In the genomic region with DNA sequence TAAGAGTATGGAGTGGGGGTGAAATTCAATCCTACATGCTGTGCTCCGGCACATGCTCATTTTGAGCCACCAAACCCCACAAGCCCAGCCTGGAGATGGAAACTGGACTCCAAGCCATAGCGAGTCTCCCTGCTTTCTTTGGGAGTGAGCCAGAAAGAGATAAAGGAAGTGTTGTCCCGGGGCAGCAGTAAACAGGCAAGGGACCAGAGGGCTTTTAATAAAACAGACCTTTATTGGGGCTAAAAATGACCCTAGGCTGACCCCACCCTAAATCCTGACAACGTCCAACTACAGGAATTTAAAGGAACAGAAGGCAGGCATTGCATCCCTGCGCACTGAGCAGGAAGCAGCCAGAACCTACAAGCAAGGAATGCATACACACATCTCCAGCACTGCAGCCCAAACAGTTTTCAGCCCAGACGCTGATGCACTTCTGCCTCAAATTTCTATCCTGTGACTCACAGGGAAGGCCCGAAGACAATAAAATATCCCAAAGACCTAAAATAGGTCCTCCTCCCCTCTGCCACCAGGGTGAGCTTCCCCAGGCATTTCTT, we compare ENCODE assay signal across 8 mouse cellular contexts.
DNase-seq lines count a peak whose midpoint lies in the region; ATAC-seq and TF ChIP-seq lines count a peak whose summit lies in the region.

No protein-coding gene starts in this region.

- no peak overlapping the region for H3K4me2 ChIP-seq in embryonic facial prominence, embryonic 13.5 days
- peak overlapping the region; percentile 86 for H3K4me2 ChIP-seq in myocyte (ENCODE audit: low read depth)

- H3ac ChIP-seq in myocyte (ENCODE audit: control insufficient read depth, insufficient read length) = no peak overlapping the region

- no peaks in the 10 kb centered on the region for H3K9me3 ChIP-seq in embryonic facial prominence, embryonic 13.5 days

- DNase-seq in lung, postnatal 10 days = peak; percentile 31
- no peak for DNase-seq in lung, adult 18-20 months
- DNase-seq in heart, postnatal 4 days = peak; percentile 26
- no peak for DNase-seq in spleen, adult 18-20 months
- no peak for DNase-seq in gastrocnemius, postnatal 25 days
- no peak for DNase-seq in thymus, adult 2 months

- H3K27me3 ChIP-seq in embryonic facial prominence, embryonic 13.5 days = no peaks in the 10 kb centered on the region
- H3K27me3 ChIP-seq in myocyte (ENCODE audit: control insufficient read depth, insufficient read depth, insufficient read length) = no peaks in the 10 kb centered on the region
- no peaks in the 10 kb centered on the region for H3K27me3 ChIP-seq in thymus, adult 2 months (ENCODE audit: control insufficient read depth, insufficient read depth, low read length)

- peak overlapping the region; percentile 35; the same call in 1 of the 2 replicates for H3K27ac ChIP-seq in embryonic facial prominence, embryonic 13.5 days
- no peak overlapping the region for H3K27ac ChIP-seq in thymus, adult 2 months (ENCODE audit: control insufficient read depth, insufficient read depth, low read length)

- H3K9ac ChIP-seq in embryonic facial prominence, embryonic 13.5 days = no peak overlapping the region

- 0 out of 2 replicates have a peak, but pooled peaks have one; percentile 15 for ATAC-seq in embryonic facial prominence, embryonic 13.5 days (ENCODE audit: insufficient number of reproducible peaks, insufficient read depth, low FRiP score, low TSS enrichment, low read depth)

- no peak for TF ChIP-seq CTCF in thymus, adult 2 months (IDR thresholded peaks at IDR 0.05; ENCODE audit: borderline replicate concordance, control insufficient read depth, extremely low read depth, insufficient read depth, low read length, poor library complexity)

- no peaks in the 10 kb centered on the region for H3K36me3 ChIP-seq in embryonic facial prominence, embryonic 13.5 days
- no peaks in the 10 kb centered on the region for H3K36me3 ChIP-seq in myocyte (ENCODE audit: control insufficient read depth, insufficient read depth)
- no peaks in the 10 kb centered on the region for H3K36me3 ChIP-seq in thymus, adult 2 months (ENCODE audit: control insufficient read depth, insufficient read depth, low read length)

- no peaks in the 10 kb centered on the region for H3K79me2 ChIP-seq in myocyte (ENCODE audit: control insufficient read depth, insufficient read depth)

- WGBS in embryonic facial prominence, embryonic 13.5 days = 15% methylated on average over 7 of the region's 7 CpGs
- WGBS in thymus, adult 2 months = 87% methylated on average over 7 of the region's 7 CpGs

- no peak overlapping the region for H3K4me3 ChIP-seq in embryonic facial prominence, embryonic 13.5 days
- H3K4me3 ChIP-seq in myocyte = peak overlapping the region; percentile 6
- no peak overlapping the region for H3K4me3 ChIP-seq in thymus, adult 2 months (ENCODE audit: control insufficient read depth, insufficient read depth, low read length)

- H3K4me1 ChIP-seq in embryonic facial prominence, embryonic 13.5 days = peaks cover 18% of the 10 kb centered on the region
- no peaks in the 10 kb centered on the region for H3K4me1 ChIP-seq in thymus, adult 2 months (replicated peaks; ENCODE audit: control insufficient read depth, insufficient read depth, low read length)

- no peak for TF ChIP-seq POLR2A in myocyte (IDR thresholded peaks at IDR 0.05; ENCODE audit: insufficient read length, low read depth)
- no peak for TF ChIP-seq POLR2A in thymus, adult 2 months (IDR thresholded peaks at IDR 0.05; ENCODE audit: control insufficient read depth, extremely low read depth, insufficient read depth, low read length, poor library complexity)

TF ChIP-seq in myocyte, 11 proteins besides CTCF, POLR2A, EP300 and RAD21:
- TF ChIP-seq MAX (IDR thresholded peaks at IDR 0.05; ENCODE audit: low read depth) = no peak
- peak in 1 of 3 experiments; percentile 28 for TF ChIP-seq MYOG (IDR thresholded peaks at IDR 0.05; ENCODE audit: control insufficient read depth in 1 of 3, insufficient read depth in 1 of 3, insufficient read length in 2 of 3, low read depth in 2 of 3)

Comparison
In these comparisons a context has a peak if more than half of its experiments do, and no peak if none do; other contexts are left out.
1. DNase-seq: peak in lung, postnatal 10 days (single experiment) and heart, postnatal 4 days (single experiment); none in lung, adult 18-20 months (0 of 2), spleen, adult 18-20 months (0 of 2), gastrocnemius, postnatal 25 days (single experiment) and thymus, adult 2 months (single experiment).